Mouse (Mus musculus) embryo, embryonic 11 days (tissue): ENCODE data around the gene Mctp1.
"Not testable (repeated sequence)": the region's sequence is repeated elsewhere in the genome, so short reads cannot be mapped to it uniquely, and the experiment has no call there.

Experiments used
- DNase-seq: peaks from one replicate; pipeline ENCODE4 v3.0.0-alpha.2; 2015

Gene Mctp1

GRCm38 (mm10) chr13:76844629-76845255, 460.4 kb downstream of the Mctp1 start:
- peak; percentile 73 for DNase-seq

- no peak for DNase-seq
Observed at GRCm38 (mm10) chr13:76850412-76851054, 466.2 kb downstream of the Mctp1 start.

- DNase-seq: no peak
Observed at GRCm38 (mm10) chr13:76854306-76854705, 470.0 kb downstream of the Mctp1 start.

GRCm38 (mm10) chr13:76855021-76855420, 470.7 kb downstream of the Mctp1 start:
- DNase-seq: no peak

GRCm38 (mm10) chr13:76857024-76857423, 472.7 kb downstream of the Mctp1 start:
- no peak for DNase-seq

- peak; percentile 41 for DNase-seq
Observed at GRCm38 (mm10) chr13:76858078-76858482, 473.7 kb downstream of the Mctp1 start.

GRCm38 (mm10) chr13:76870291-76870690, 486.0 kb downstream of the Mctp1 start:
- no peak for DNase-seq

- DNase-seq: no peak
Observed at GRCm38 (mm10) chr13:76877887-76878763, 493.8 kb downstream of the Mctp1 start.

GRCm38 (mm10) chr13:76879008-76879407, 494.7 kb downstream of the Mctp1 start:
- DNase-seq: no peak

GRCm38 (mm10) chr13:76884517-76885092, 500.3 kb downstream of the Mctp1 start:
- DNase-seq: no peak

GRCm38 (mm10) chr13:76892987-76893386, 508.7 kb downstream of the Mctp1 start:
- no peak for DNase-seq

- no peak for DNase-seq
Observed at GRCm38 (mm10) chr13:76895770-76896456, 511.6 kb downstream of the Mctp1 start.

- DNase-seq: no peak
Observed at GRCm38 (mm10) chr13:76896457-76896790, 512.1 kb downstream of the Mctp1 start.

- DNase-seq: no peak
Observed at GRCm38 (mm10) chr13:76918321-76918720, 534.0 kb downstream of the Mctp1 start.

GRCm38 (mm10) chr13:76926851-76927250, 542.5 kb downstream of the Mctp1 start:
- DNase-seq: no peak

GRCm38 (mm10) chr13:76927875-76928440, 543.6 kb downstream of the Mctp1 start:
- DNase-seq: peak; percentile 72

- DNase-seq: no peak
Observed at GRCm38 (mm10) chr13:76929152-76929551, 544.8 kb downstream of the Mctp1 start.

- no peak for DNase-seq
Observed at GRCm38 (mm10) chr13:76932933-76933332, 548.6 kb downstream of the Mctp1 start.

- DNase-seq: no peak
Observed at GRCm38 (mm10) chr13:76949234-76949633, 564.9 kb downstream of the Mctp1 start.

GRCm38 (mm10) chr13:76967588-76967987, 583.3 kb downstream of the Mctp1 start:
- no peak for DNase-seq

- peak; percentile 79 for DNase-seq
Observed at GRCm38 (mm10) chr13:76969386-76969785, 585.1 kb downstream of the Mctp1 start.

- not testable (repeated sequence) for DNase-seq
Observed at GRCm38 (mm10) chr13:76971046-76971445, 586.7 kb downstream of the Mctp1 start.
